Mouse (Mus musculus) retina, postnatal 1 day (tissue): ENCODE data around the gene Gm266.
"Not testable (repeated sequence)": the region's sequence is repeated elsewhere in the genome, so short reads cannot be mapped to it uniquely, and the experiment has no call there.

Experiments
- DNase-seq: peaks from one replicate; pipeline ENCODE4 v3.0.0-alpha.2; 2012

The Gm266 gene

GRCm38 (mm10) chr12:111485652-111486306 is at the start of gene Gm266:
Gene Gm266, minus strand, starts transcription at chr12:111485823.
- peak; percentile 73 for DNase-seq

DNA sequence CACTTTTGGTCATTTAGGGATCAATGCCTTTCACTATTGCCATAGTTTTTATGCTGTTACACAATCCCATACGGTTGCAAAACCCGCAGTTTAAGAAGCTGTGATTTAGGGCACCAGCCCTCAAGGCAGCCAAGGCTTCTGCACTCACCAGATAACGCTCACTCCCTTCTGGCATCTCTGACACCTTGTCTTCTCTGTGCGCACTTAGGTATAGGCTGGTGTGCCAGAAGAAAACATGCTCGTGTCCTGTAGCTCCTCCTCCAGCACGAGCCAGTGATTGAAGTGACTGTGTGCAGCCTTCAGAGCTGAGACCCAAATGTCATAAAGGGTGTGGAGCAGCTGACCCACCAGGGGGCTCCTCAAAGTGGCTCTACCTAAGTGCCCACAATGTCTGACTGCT is 49.7 kb upstream of the Gm266 start:
- DNase-seq: no peak

DNA sequence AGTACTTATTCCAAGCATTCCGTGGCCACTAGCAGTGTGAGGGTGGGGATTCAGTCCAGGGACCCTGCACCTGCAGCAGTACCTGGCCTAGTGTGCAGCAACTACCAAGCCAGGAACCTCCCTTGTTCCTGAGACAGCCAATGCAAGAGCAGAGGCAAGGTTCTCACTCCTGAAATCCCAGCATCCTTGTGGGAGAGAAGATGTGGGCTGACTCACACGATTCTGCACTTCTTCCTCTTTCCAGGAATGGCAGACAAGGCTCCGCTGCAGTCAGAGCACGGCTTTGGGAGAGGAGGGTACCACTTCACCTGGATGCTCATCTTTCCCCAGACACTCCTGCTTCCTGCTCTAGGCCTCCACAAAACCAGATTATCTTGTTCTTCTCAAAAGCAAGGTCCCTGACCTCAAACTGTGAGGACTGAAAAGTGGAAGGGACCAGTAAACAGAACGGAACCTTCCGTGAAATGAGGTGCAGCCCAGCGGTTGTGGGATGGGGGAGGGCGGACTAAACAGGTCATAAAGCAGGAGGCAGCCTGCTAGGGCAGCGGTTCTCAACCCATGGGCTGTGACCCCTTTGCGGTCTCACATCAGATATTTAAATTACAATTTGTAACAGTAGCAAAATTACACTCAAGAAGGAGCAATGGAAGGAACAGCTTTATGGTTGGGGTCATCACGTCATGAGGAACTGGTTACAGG is 47.6 kb upstream of the Gm266 start:
- no peak for DNase-seq

DNA sequence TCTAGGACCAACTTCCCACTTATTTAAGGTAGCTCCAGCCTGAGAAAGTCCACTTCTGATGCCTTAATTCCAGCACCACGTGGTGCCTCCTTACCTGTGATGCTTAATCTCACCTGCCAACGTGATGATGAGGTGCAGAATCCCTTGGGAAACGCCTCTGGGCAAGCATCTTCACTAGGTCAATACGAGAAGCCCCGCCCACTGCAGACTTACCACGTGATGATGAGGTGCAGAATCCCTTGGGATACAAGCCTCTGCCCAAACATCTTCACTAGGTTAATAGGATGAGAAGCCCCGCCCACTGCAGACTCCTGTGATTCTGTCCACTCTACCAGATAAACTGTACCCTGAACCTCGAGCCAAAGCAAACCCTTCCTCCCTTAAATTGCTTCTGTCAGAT is 43.6 kb upstream of the Gm266 start:
- DNase-seq: peak; percentile 32

DNA sequence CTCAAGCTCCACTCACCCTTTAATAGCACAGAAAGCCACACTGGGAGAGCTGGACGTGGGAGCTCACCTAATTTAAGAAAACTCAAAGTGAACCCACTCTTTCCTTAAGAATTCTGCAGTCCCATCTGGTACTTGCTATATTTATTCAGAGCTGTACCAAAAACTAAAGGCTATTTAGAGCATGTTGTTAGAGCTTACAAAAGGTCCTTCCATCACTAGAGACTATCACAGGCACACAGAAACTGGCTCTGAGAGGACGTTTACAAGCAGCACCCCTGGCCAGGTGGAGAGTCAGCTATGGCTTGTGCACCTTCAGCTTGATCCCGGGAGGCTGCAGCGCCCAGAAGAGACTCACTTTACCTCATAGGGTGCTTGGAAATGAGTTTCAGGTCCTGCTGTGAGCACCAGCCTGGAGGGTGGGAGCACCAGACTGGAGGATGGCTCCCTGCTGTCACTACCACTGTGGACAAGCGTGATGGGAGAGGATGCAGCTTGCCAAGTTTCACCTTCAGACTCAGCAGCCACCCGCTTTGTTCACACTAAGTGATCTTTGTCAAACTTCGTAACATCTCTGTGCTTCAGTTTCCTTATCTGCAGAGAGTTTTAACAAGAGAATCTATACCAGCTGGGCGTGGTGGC is 42.1 kb upstream of the Gm266 start:
- no peak for DNase-seq

- DNase-seq: no peak
Measured at GRCm38 (mm10) chr12:111524883-111525282, 39.3 kb upstream of the Gm266 start.

- DNase-seq: no peak
Measured at GRCm38 (mm10) chr12:111524469-111524868, 38.8 kb upstream of the Gm266 start.

GRCm38 (mm10) chr12:111520994-111521393 is 35.4 kb upstream of the Gm266 start:
- DNase-seq: no peak

DNA sequence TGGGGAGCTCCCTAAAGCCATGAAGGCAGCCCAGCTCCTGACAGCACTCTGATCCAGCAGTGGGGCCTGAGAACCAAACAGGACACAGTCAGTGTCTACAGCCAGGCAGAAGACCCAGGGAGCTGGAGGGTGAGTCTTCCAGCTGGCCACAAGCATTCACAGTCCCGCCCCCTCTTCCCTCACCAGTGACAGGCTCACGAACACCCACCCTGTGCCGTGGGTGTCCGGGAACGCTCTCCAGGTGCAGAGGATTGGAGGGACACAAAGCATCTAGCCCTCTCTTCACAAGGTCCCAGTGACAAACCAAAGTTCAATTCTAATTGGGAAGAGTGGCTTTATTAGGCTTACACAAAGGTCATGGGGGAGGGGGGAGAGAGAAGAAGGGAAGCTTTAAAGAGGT is 34.2 kb upstream of the Gm266 start:
- no peak for DNase-seq

GRCm38 (mm10) chr12:111518391-111518790 is 32.8 kb upstream of the Gm266 start:
- DNase-seq: no peak

DNA sequence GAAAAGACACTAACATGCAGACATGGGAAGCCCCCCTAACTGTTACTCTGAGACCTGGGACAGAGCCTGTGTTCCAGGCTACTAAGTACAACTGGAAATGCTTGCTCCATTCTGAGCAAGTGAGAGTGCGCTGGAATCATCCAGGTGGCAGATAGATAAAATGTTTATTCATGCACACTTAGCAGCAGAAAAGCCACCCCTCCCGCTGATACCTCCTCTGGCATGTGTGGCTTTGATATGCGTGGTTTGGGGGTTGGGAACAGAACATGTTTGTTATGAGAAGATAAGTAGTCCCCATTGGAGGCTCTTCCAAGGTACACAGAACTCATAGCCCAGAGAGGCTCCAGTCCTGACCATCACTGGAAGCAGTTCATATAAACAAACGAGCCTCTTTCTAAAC is 32.3 kb upstream of the Gm266 start:
- DNase-seq: no peak

DNA sequence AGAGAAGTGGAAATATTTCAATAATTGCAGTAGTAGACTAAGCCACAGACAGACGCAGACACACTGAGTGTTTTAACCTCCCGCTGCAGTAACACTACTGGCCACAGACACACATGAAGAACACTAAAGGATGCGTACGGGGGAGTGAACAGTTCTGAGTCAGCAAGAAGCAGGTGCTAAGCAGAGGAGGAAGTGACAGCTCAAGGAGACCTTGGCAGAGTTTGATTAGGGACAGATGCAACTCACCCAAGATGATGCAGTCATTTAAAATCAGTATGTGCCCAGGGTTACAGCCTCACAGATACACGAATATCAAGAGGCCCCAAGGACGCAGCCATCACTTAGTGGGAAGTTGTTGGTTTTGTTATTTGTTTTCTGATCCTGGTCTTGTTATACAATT is 31.2 kb upstream of the Gm266 start:
- no peak for DNase-seq

GRCm38 (mm10) chr12:111515920-111516319 is 30.3 kb upstream of the Gm266 start:
- DNase-seq: no peak

DNA sequence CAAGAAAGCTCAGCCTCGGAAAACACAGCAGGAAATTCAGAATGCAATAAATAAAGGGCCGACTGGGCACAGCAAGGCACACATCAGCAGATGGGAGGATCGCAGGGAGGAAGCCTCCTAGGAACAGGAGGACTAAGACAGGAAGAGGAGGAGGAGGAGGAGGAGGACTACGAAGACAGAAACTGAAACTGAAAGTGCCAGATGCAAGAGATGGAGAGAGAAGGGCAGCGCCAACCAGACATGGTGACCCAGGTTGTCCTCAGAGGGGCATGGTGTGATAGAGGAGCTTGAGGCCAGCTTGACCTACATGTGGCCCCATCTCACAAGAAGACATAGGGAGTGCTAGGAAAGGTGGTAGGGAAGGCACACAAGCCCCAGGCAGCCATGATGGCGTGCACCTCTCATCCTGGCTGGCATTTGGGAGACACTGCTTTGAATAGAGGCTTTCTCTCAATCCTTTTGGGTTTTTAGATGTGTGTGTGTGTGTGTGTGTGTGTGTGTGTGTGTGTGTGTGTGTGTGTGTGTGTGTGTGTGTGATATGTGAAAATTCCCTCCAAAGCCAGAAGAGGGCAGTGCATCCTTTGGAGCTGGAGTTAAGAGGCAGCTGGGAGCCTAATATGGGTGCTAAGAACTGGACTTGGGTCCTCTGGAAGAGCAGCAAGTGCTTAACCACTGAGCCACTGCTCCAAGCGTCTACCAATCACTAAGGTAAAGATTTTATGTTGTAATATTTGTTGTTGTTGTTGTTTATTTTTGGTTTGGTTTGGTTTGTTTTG is 29.4 kb upstream of the Gm266 start:
- DNase-seq: no peak

DNA sequence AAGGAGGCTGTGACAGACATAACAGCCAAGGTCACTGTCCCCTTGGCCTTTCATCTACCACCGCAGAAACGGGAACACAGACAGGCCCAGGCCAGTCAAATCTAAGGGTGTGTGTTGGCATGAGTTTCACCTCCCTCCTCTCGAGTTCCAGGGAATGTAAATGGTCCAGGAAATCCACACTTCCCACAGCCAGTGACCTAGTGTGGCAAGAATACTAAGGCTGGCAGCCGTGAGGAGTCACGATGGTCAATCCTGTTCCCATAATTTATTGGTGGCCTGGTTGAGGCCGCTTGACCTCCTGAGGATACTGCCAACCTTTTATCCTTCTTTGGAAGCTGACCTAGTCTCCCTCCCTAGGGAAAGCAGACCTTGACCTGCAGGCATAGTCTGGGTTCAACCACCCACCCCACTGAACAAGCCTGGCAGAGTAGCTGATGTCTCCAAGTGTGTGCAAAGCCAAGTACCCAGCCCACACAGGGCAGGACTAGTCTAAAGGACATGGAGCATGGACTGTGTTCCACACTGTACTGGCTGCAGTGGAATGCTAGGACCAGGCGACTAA is 28.7 kb upstream of the Gm266 start:
- no peak for DNase-seq

GRCm38 (mm10) chr12:111513673-111514072 is 28.1 kb upstream of the Gm266 start:
- no peak for DNase-seq

- no peak for DNase-seq
Measured at GRCm38 (mm10) chr12:111512572-111513063, 27.0 kb upstream of the Gm266 start.

GRCm38 (mm10) chr12:111508438-111508837 is 22.8 kb upstream of the Gm266 start:
- not testable (repeated sequence) for DNase-seq

DNA sequence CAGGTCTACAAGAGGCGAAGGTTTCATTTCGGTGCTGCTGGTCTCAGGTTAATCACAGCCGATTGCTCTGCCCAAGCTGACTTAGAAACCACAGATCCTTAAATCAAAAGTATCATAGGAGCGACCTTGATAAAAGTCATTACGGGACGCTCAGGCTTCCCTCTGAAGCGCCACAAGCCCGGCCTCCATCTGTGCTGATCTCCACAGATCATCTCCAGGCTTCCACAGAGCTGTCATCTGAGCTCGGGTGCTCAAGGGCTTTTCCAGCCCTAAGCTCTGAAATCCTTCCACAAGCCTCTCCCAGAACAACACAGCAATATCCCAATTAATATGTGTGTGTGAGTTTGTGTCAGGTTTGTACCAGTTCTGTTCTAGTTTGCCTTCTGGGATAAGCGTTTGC is 22.3 kb upstream of the Gm266 start:
- peak; percentile 30 for DNase-seq

GRCm38 (mm10) chr12:111507001-111507400 is 21.4 kb upstream of the Gm266 start:
- DNase-seq: no peak

GRCm38 (mm10) chr12:111504904-111505303 is 19.3 kb upstream of the Gm266 start:
- peak; percentile 89 for DNase-seq

GRCm38 (mm10) chr12:111503571-111503970 is 17.9 kb upstream of the Gm266 start:
- DNase-seq: no peak

DNA sequence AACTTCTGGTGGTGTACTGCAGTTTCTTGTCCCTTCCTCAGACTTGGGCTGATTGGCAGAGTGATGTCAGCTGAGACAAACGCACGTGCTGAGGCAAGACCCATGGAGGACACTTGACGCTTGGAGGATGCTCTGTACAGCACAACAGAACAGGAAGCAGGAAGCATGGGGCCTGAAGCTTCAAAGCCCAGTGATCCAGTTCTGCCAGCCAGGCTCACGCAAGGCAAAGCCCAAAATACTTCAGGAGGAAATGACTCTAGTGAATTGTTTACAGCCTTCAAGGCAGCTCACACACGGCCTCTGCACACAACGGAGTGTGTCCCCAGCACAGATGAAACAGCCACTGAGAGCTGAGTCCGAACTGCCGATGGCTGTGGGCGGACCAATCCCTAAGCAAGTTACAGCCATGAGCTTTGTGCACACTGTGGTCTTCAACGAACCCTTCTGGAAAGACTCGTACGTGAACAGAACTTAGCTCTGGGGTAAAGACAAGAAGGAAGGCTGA is 17.5 kb upstream of the Gm266 start:
- DNase-seq: no peak
